9 mouse cellular contexts compared by ENCODE assay signal in genomic region chr11:117786294-117786693, GRCm38 (mm10). TPM values are rescaled to one million over a fixed set of nuclear protein-coding genes. Genes with fewer than 3 reads are reported as not detected.
DNase-seq lines count a peak whose midpoint lies in the region; ATAC-seq lines count a peak whose summit lies in the region.
"Had no signal": no experiment of that assay in that cellular context is flagged by ENCODE, and none has a peak within 500 bp of the region (broad histone marks: within the 10 kb centered on the region; RNA-seq: fewer than 3 reads in every experiment).

No protein-coding gene starts in this region.

- H3K4me1 ChIP-seq in forebrain, embryonic 11.5 days (replicated peaks; ENCODE audit: control insufficient read depth, insufficient read depth, low read length) = peaks cover 8% of the 10 kb centered on the region
- H3K4me1 ChIP-seq in forebrain, embryonic 15.5 days = peaks cover 11% of the 10 kb centered on the region
- no peaks in the 10 kb centered on the region for H3K4me1 ChIP-seq in embryonic facial prominence, embryonic 11.5 days (ENCODE audit: control insufficient read depth, insufficient read depth, low read length)

- 6% methylated on average over 10 of the region's 10 CpGs for WGBS in forebrain, embryonic 11.5 days
- 3% methylated on average over 10 of the region's 10 CpGs for WGBS in forebrain, embryonic 15.5 days
- 9% methylated on average over 10 of the region's 10 CpGs for WGBS in embryonic facial prominence, embryonic 11.5 days

- no peak for ATAC-seq in forebrain, embryonic 11.5 days (replicated peaks; ENCODE audit: low FRiP score)
- no peak for ATAC-seq in forebrain, embryonic 15.5 days (replicated peaks)
- ATAC-seq in embryonic facial prominence, embryonic 11.5 days (replicated peaks; ENCODE audit: insufficient number of reproducible peaks, low FRiP score, low TSS enrichment, low read depth) = no peak
- peak; percentile 46 for ATAC-seq in megakaryocyte, adult 5-6 weeks (ENCODE audit: poor library complexity, severe bottlenecking)

- peaks cover 31% of the 10 kb centered on the region for H3K27me3 ChIP-seq in forebrain, embryonic 11.5 days (ENCODE audit: control insufficient read depth, insufficient read depth, low read length)
- H3K27me3 ChIP-seq in forebrain, embryonic 15.5 days = peaks cover 15% of the 10 kb centered on the region; the same call in 1 of the 2 replicates
- peaks cover 5% of the 10 kb centered on the region for H3K27me3 ChIP-seq in embryonic facial prominence, embryonic 11.5 days (ENCODE audit: control insufficient read depth, insufficient read depth, low read length)

- H3K9me3 ChIP-seq in forebrain, embryonic 11.5 days (ENCODE audit: control insufficient read depth, low read length) = no peaks in the 10 kb centered on the region
- H3K9me3 ChIP-seq in forebrain, embryonic 15.5 days = no peaks in the 10 kb centered on the region
- H3K9me3 ChIP-seq in embryonic facial prominence, embryonic 11.5 days (replicated peaks; ENCODE audit: control insufficient read depth, low read length) = no peaks in the 10 kb centered on the region
- H3K9me3 ChIP-seq: hindbrain, embryonic 15.5 days had no signal

- no peak overlapping the region for H3K27ac ChIP-seq in forebrain, embryonic 11.5 days (ENCODE audit: low read depth, low read length)
- H3K27ac ChIP-seq in forebrain, embryonic 15.5 days (replicated peaks) = no peak overlapping the region
- H3K27ac ChIP-seq in embryonic facial prominence, embryonic 11.5 days (replicated peaks; ENCODE audit: low read depth, low read length) = no peak overlapping the region
- H3K27ac ChIP-seq: hindbrain, embryonic 15.5 days had no signal

- H3K4me2 ChIP-seq in forebrain, embryonic 11.5 days (ENCODE audit: low read depth, low read length, severe bottlenecking) = no peak overlapping the region
- no peak overlapping the region for H3K4me2 ChIP-seq in forebrain, embryonic 15.5 days (replicated peaks)
- H3K4me2 ChIP-seq in embryonic facial prominence, embryonic 11.5 days (ENCODE audit: low read depth, low read length) = no peak overlapping the region
- H3K4me2 ChIP-seq: hindbrain, embryonic 15.5 days had no signal

- no peak overlapping the region for H3K4me3 ChIP-seq in forebrain, embryonic 11.5 days (ENCODE audit: low read depth, low read length)
- no peak overlapping the region for H3K4me3 ChIP-seq in forebrain, embryonic 15.5 days
- H3K4me3 ChIP-seq in embryonic facial prominence, embryonic 11.5 days (ENCODE audit: low read depth, low read length) = no peak overlapping the region
- H3K4me3 ChIP-seq: hindbrain, embryonic 15.5 days had no signal

- no peaks in the 10 kb centered on the region for H3K36me3 ChIP-seq in forebrain, embryonic 11.5 days (ENCODE audit: control insufficient read depth, insufficient read depth, low read length)
- H3K36me3 ChIP-seq in forebrain, embryonic 15.5 days = no peaks in the 10 kb centered on the region
- H3K36me3 ChIP-seq in embryonic facial prominence, embryonic 11.5 days (replicated peaks; ENCODE audit: control insufficient read depth, insufficient read depth, low read depth, low read length) = no peaks in the 10 kb centered on the region
- H3K36me3 ChIP-seq: hindbrain, embryonic 15.5 days had no signal

- H3K9ac ChIP-seq in forebrain, embryonic 11.5 days (ENCODE audit: low read length) = no peak overlapping the region
- H3K9ac ChIP-seq in forebrain, embryonic 15.5 days (replicated peaks) = no peak overlapping the region
- H3K9ac ChIP-seq in embryonic facial prominence, embryonic 11.5 days (replicated peaks; ENCODE audit: low read length) = no peak overlapping the region
- H3K9ac ChIP-seq: hindbrain, embryonic 15.5 days had no signal

- peak; percentile 79 for DNase-seq in forebrain, embryonic 11.5 days (ENCODE audit: low spot score)
- peak; percentile 55 to 68 for DNase-seq in urinary bladder, postnatal 36 days (ENCODE audit: low spot score in 2 of 2)
- no peak for DNase-seq in urinary bladder, postnatal 10 days (ENCODE audit: low spot score)
- DNase-seq in embryonic facial prominence, embryonic 11.5 days (ENCODE audit: low spot score) = peak; percentile 63
- peak; percentile 78 for DNase-seq in kidney, postnatal 14 days
- peak; percentile 55 to 73 for DNase-seq in thymus, postnatal 10 days (ENCODE audit: low spot score in 2 of 2)

RNA-seq across cellular contexts. Expression of gene Tmc6, which starts 4.3 kb away (rescaled TPM):
- 5.9 and 10.0 TPM in 2 replicates for polyA plus RNA-seq in forebrain, embryonic 11.5 days (2014; fragmentation: Nextera tagmentation; extraction: Ambion mirVana)
- 1.9 and 2.6 TPM in 2 replicates for polyA plus RNA-seq in forebrain, embryonic 15.5 days (2015; fragmentation: Nextera tagmentation; extraction: Ambion mirVana)
- polyA plus RNA-seq in embryonic facial prominence, embryonic 11.5 days (2014; fragmentation: Nextera tagmentation; extraction: Ambion mirVana) = 9.9 and 10.7 TPM in 2 replicates
- total RNA-seq in megakaryocyte, adult 5-6 weeks (2015) = 74.3 and 79.6 TPM in 2 replicates
- 17.4 and 18.5 TPM in 2 replicates for total RNA-seq in megakaryocyte, adult 5-6 weeks (2017)

RNA-seq across cellular contexts. Expression of gene Tmc8, which starts 4.4 kb away (rescaled TPM):
- polyA plus RNA-seq in forebrain, embryonic 11.5 days (2014; fragmentation: Nextera tagmentation; extraction: Ambion mirVana) = 2.0 and 2.4 TPM in 2 replicates
- 0.43 and 0.45 TPM in 2 replicates for polyA plus RNA-seq in forebrain, embryonic 15.5 days (2015; fragmentation: Nextera tagmentation; extraction: Ambion mirVana)
- polyA plus RNA-seq in embryonic facial prominence, embryonic 11.5 days (2014; fragmentation: Nextera tagmentation; extraction: Ambion mirVana) = 0.39 and 0.70 TPM in 2 replicates
- 8.6 and 11.7 TPM in 2 replicates for total RNA-seq in megakaryocyte, adult 5-6 weeks (2015)
- 4.3 and 7.4 TPM in 2 replicates for total RNA-seq in megakaryocyte, adult 5-6 weeks (2017)

RNA-seq across cellular contexts. Expression of gene 6030468B19Rik, which starts 11.2 kb away (rescaled TPM):
- 0.60 and 1.5 TPM in 2 replicates for polyA plus RNA-seq in forebrain, embryonic 11.5 days (2014; fragmentation: Nextera tagmentation; extraction: Ambion mirVana)
- polyA plus RNA-seq in forebrain, embryonic 15.5 days (2015; fragmentation: Nextera tagmentation; extraction: Ambion mirVana) = 0.18 TPM in 1 of 2 replicates, not detected in the other
- polyA plus RNA-seq in embryonic facial prominence, embryonic 11.5 days (2014; fragmentation: Nextera tagmentation; extraction: Ambion mirVana) = 0.27 and 0.67 TPM in 2 replicates
- 0.60 TPM in 1 of 2 replicates, not detected in the other for total RNA-seq in megakaryocyte, adult 5-6 weeks (2015)
- 0.53 TPM in 1 of 2 replicates, not detected in the other for total RNA-seq in megakaryocyte, adult 5-6 weeks (2017)
- polyA plus RNA-seq: hindbrain, embryonic 15.5 days had no signal

RNA-seq across cellular contexts. Expression of gene Gm20708, which starts 23.2 kb away (rescaled TPM):
- polyA plus RNA-seq in forebrain, embryonic 11.5 days (2014; fragmentation: Nextera tagmentation; extraction: Ambion mirVana) = 0.55 and 0.87 TPM in 2 replicates
- polyA plus RNA-seq in forebrain, embryonic 15.5 days (2015; fragmentation: Nextera tagmentation; extraction: Ambion mirVana) = 0.72 and 0.79 TPM in 2 replicates
- 0.17 TPM in 1 of 2 replicates, not detected in the other for polyA plus RNA-seq in embryonic facial prominence, embryonic 11.5 days (2014; fragmentation: Nextera tagmentation; extraction: Ambion mirVana)
- total RNA-seq in megakaryocyte, adult 5-6 weeks (2015) = 1.1 and 2.2 TPM in 2 replicates
- total RNA-seq in megakaryocyte, adult 5-6 weeks (2017) = 1.1 TPM in 1 of 2 replicates, not detected in the other

RNA-seq across cellular contexts. Expression of gene Syngr2, which starts 23.2 kb away (rescaled TPM):
- 32.7 and 36.6 TPM in 2 replicates for polyA plus RNA-seq in forebrain, embryonic 11.5 days (2014; fragmentation: Nextera tagmentation; extraction: Ambion mirVana)
- 12.3 and 12.6 TPM in 2 replicates for polyA plus RNA-seq in forebrain, embryonic 15.5 days (2015; fragmentation: Nextera tagmentation; extraction: Ambion mirVana)
- 30.4 and 32.9 TPM in 2 replicates for polyA plus RNA-seq in embryonic facial prominence, embryonic 11.5 days (2014; fragmentation: Nextera tagmentation; extraction: Ambion mirVana)
- 225 and 241 TPM in 2 replicates for total RNA-seq in megakaryocyte, adult 5-6 weeks (2015)
- total RNA-seq in megakaryocyte, adult 5-6 weeks (2017) = 163 and 176 TPM in 2 replicates
